Mouse (Mus musculus) hindlimb bud, embryonic 11.5 days (tissue): ENCODE data around the gene Cercam.
"Not testable (repeated sequence)": the region's sequence is repeated elsewhere in the genome, so short reads cannot be mapped to it uniquely, and the experiment has no call there.

Experiments
- DNase-seq: peaks from one replicate; pipeline ENCODE4 v3.0.0-alpha.2; 2012; ENCODE audit warnings: low read depth, low spot score; ENCODE audit errors: extremely low spot score

Gene Cercam

DNA sequence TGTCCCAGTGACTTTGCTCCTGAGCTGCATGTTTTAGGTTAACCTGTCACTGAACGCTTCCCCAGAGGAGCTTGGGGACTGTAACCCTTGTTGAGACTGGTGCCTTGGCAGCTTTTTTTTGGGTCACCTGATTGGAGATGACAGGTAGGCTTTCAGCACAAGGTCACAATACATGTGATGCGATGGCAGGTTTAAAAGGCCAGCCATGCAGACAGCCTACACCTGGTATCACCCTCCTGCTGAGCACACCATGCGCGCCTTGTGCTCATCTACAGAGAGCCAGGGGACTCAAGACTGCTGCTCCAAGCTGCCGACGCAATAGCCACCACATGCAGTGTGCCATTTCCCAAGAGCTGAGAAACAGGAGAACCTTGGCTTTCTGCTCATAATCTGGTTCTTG lies 22.8 kb downstream of the Cercam start:
- no peak for DNase-seq

DNA sequence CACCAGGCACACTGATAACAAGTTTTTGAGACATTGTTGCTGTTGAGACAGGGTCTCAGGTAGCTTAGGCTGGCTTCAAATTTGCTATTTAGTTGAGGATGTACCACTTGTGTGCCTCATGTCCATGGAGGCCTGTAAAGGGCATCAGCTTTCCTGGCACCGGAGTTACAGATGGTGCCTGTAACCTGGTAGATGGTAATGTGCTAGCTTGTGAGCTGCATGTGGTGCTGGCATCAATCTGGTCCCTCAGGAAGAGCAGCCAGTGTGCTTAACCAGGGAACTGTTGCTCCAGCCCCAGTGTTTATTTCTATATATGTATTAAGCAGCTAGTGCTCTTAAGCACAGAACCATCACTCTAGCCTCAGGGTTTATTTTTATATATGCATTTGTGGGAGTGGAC lies 27.1 kb downstream of the Cercam start:
- no peak for DNase-seq

DNA sequence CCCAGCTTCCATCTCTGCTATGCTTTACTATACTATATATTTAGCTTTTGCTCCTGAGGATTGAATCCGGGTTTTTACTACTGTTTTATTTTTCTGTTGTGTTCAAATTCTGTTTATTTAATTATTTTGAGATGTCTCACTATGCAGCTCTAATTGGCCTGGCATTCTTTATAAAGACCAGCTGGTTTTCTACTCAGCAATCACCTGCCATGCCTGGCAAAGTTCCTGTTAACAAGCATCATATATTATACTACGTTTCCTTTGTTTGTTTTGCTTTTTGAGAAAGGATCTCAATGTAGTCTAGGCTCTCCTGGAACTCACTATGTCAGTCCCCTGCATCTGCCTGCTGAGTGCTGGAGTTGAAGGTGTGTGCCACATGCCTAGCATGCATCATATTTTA lies 28.4 kb downstream of the Cercam start:
- DNase-seq: no peak

DNA sequence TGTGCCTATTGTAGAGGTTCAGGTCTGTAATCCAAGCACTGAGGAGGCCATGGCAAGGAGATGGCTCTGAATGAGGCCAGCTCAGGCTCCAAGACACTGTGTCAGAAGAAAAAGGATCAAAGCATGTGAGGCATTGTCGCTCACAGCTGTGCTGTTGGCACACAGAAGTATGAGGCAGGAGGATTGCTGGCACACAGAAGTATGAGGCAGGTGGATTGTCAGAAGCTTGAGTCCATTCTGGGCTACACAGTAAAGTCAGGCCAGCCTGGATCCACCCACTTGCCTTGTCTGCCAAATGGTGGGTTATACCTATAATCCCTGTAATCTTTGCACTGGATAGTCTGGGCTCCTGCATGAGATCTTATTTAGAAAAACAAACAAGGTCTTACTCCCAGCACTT lies 29.1 kb downstream of the Cercam start:
- DNase-seq: no peak

DNA sequence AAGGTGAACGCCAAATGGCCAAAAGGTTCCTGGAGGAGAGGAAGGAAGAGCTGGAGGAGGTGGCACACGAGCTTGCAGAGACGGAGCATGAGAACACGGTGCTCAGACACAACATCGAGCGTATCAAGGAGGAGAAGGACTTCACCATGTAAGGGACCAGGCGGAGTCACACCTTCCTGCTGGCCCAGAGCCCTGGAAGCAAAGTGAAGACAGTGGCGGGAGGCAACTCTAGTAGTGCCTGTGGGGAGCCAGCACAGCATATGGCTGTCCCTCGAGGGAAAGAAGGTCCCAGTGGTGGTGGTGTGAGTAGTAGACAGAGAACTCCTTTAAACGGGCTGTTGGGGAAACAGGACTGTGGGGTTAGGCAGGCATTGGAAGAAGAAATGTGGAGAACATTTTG lies 33.2 kb downstream of the Cercam start:
- no peak for DNase-seq

DNA sequence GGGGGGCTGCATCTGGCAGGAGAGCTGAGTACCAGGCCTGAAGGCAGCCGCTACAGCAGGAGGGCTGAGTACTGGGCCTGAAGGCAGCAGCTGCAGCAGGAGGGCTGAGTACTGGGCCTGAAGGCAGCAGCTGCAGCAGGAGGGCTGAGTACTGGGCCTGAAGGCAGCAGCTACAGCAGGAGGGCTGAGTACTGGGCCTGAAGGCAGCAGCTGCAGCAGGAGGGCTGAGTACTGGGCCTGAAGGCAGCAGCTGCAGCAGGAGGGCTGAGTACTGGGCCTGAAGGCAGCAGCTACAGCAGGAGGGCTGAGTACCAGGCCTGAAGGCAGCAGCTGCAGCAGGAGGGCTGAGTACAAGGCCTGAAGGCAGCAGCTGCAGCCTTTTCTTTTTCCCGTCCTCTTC lies 39.2 kb downstream of the Cercam start:
- not testable (repeated sequence) for DNase-seq

DNA sequence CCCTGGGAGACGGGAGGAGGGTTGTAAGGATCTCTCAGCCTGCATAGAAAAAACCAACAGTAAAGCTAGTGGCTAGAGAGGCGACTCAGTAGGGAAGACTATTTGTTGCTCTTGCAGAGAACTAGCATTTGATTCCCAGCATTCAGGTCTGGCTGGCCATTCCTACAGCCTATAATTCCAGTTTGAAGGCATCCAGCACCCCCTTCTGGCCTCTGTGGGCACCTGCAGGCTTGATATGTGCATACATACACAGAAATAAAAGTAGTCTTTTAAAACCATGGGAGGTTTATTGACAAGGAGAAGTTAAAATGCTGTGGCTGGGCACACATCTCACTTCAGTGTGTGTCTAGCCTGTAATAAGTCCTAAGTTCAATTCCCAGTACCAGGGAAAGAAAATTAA lies 41.1 kb downstream of the Cercam start:
- DNase-seq: no peak

DNA sequence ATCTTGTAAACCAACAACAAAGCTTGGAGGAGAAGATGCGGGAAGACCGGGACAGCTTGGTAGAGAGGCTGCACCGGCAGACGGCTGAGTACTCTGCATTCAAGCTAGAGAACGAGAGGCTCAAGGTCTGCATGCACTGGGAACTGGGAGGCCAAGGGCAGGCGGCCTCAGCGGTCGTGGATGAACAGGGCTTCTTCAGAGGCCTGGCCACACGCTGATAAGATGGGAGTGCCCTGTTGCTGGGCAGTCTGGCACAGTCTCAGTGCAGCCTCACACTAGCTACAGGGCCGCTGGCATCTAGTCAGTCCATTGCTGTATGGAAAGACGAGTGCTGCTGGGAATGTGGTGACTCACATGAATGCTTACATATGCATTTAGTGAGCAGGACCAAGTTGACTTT lies 48.7 kb downstream of the Cercam start:
- no peak for DNase-seq

DNA sequence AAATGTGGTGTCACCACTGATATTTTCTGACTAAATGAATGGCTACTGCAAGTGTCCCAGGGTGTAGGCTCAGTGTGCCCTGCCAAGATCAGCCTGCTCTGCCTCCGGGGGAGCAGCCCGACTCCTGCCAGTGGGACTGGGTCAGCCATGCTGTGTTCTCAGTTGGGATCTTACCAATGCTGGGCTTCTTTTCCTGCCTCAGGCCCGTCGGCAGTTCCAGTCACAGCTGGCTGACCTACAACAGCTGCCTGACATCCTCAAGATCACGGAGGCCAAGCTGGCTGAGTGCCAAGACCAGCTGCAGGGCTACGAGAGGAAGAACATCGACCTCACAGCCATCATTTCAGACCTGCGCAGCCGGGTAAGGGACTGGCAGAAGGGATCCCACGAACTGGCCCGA lies 53.0 kb downstream of the Cercam start:
- DNase-seq: no peak

DNA sequence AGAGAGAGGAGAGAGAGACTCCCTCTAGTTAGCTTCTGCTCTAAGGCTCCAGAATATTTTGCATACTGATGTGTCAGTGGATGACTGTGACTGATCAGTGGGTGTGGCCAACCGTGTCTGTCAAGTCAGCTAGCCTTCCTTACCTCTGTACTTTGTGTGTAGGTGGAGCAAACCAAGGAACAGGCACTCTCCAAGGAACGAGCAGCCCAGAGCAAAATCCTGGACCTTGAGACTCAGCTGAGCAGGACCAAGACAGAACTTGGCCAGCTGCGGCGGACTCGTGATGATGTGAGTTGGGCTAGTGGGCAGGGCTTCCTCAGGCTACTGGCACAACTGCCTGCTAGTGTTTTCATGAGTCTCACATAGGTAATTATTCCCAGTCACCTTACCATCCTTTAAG lies 57.6 kb downstream of the Cercam start:
- DNase-seq: no peak

DNA sequence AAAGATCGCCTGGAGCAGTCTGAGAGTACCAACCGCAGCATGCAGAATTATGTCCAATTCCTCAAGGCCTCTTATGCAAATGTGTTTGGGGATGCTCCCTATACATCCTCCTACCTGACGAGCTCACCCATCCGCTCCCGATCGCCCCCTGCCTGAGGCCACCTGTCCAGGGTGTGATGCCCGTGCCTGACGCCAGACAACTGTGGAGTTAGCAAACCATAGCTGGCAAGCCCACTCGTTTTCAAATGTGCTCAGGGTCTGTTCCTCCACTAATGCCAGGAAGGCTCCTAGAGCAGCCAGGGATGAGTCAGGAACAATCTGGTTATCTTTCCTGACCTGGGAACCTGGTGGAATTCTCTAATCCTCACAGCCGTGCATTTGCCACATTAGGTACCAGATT lies 61.5 kb downstream of the Cercam start:
- no peak for DNase-seq

DNA sequence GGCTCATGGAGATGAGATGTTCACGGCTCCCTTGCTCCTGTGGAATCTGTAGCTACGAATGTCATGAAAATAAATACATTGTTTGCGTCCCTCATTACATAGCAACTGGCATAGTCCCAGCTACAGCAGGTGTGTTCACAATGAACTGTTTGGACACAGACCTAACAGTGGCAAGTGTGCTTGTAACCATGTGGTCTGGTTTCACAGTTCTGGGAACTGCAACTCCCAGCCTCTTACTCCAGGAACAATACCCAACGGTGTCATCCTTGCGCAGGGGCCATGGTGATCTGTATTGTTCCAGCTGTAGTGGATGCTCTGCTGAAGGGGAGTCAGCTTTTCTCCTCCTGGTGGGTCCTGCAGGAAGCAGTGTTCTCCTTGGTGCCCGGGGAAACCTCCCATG lies 62.2 kb downstream of the Cercam start:
- DNase-seq: no peak
